ENCODE assay signal across 7 mouse cellular contexts in genomic region chr6:39724866-39725711, GRCm38 (mm10). TPM values are rescaled to one million over a fixed set of nuclear protein-coding genes. Genes with fewer than 3 reads are reported as not detected.
A peak's percentile ranks its signal among the peaks of the same experiment; 100 is the strongest.
DNase-seq lines count a peak whose midpoint lies in the region; ATAC-seq and TF ChIP-seq lines count a peak whose summit lies in the region.

Braf (minus strand) TSS chr6:39725463.

- H3K4me3 ChIP-seq in intestine, postnatal 0 days (ENCODE audit: low read depth, low read length), result peak within 1 kb of the TSS; percentile 95
- peak within 1 kb of the TSS; percentile 74 for H3K4me3 ChIP-seq in midbrain, embryonic 12.5 days
- peak within 1 kb of the TSS; percentile 100 for H3K4me3 ChIP-seq in small intestine, adult 2 months (ENCODE audit: low read depth, low read length)

- DNase-seq in adrenal gland, adult 8-10 months, result peak; percentile 69
- peak; percentile 89 for DNase-seq in embryo, embryonic 9.5 days (ENCODE audit: extremely low spot score)
- no peak for DNase-seq in gonadal fat pad, adult 2 months (ENCODE audit: low read depth)
- peak; percentile 91 for DNase-seq in left cerebral cortex, postnatal 4 days

- peak; percentile 42 for TF ChIP-seq CTCF in intestine, postnatal 0 days (IDR thresholded peaks at IDR 0.05; ENCODE audit: low read depth)
- no peak for TF ChIP-seq CTCF in small intestine, adult 2 months (IDR thresholded peaks at IDR 0.05; ENCODE audit: extremely low read depth, insufficient read length, insufficient replicate concordance, low read depth, low read length)

- peak; percentile 93 for ATAC-seq in intestine, postnatal 0 days
- ATAC-seq in midbrain, embryonic 12.5 days (ENCODE audit: low FRiP score, low read depth), result peak; percentile 91

- TF ChIP-seq POLR2A in small intestine, adult 2 months (IDR thresholded peaks at IDR 0.05; ENCODE audit: low read depth, low read length), result no peak

- no peaks in the 10 kb centered on the region for H3K36me3 ChIP-seq in intestine, postnatal 0 days (ENCODE audit: control insufficient read depth, insufficient read depth)
- no peaks in the 10 kb centered on the region for H3K36me3 ChIP-seq in midbrain, embryonic 12.5 days
- no peaks in the 10 kb centered on the region for H3K36me3 ChIP-seq in small intestine, adult 2 months (ENCODE audit: control insufficient read depth, insufficient read depth, low read length)

- H3K9me3 ChIP-seq in intestine, postnatal 0 days (ENCODE audit: control insufficient read depth), result no peaks in the 10 kb centered on the region
- H3K9me3 ChIP-seq in midbrain, embryonic 12.5 days, result no peaks in the 10 kb centered on the region

- under 1% methylated on average over 52 of the region's 101 CpGs for WGBS in intestine, postnatal 0 days
- under 1% methylated on average over 52 of the region's 101 CpGs for WGBS in midbrain, embryonic 12.5 days
- under 1% methylated on average over 72 of the region's 101 CpGs for WGBS in small intestine, adult 2 months

- intact Hi-C loops in left cerebral cortex, postnatal 4 days (cut with DNase I), result no loop called here

- H3K27ac ChIP-seq in intestine, postnatal 0 days (ENCODE audit: low read depth, low read length), result peak within 1 kb of the TSS; percentile 95
- peak within 1 kb of the TSS; percentile 96 for H3K27ac ChIP-seq in midbrain, embryonic 12.5 days (replicated peaks)
- H3K27ac ChIP-seq in small intestine, adult 2 months (ENCODE audit: insufficient read depth, low read depth, low read length), result peak within 1 kb of the TSS; percentile 58

- peak within 1 kb of the TSS; percentile 95 for H3K9ac ChIP-seq in intestine, postnatal 0 days (ENCODE audit: low read depth, low read length)
- H3K9ac ChIP-seq in midbrain, embryonic 12.5 days (replicated peaks), result peak within 1 kb of the TSS; percentile 89

- no peaks in the 10 kb centered on the region for H3K4me1 ChIP-seq in intestine, postnatal 0 days (replicated peaks; ENCODE audit: control insufficient read depth, insufficient read depth, low read length)
- peaks cover 25% of the 10 kb centered on the region for H3K4me1 ChIP-seq in midbrain, embryonic 12.5 days
- peaks cover 4% of the 10 kb centered on the region; the same call in 1 of the 2 replicates for H3K4me1 ChIP-seq in small intestine, adult 2 months (ENCODE audit: control insufficient read depth, insufficient read depth, insufficient read length, low read length)

- peak within 1 kb of the TSS; percentile 93 for H3K4me2 ChIP-seq in intestine, postnatal 0 days (replicated peaks; ENCODE audit: low read depth)
- H3K4me2 ChIP-seq in midbrain, embryonic 12.5 days (replicated peaks), result peak within 1 kb of the TSS; percentile 94

- no peaks in the 10 kb centered on the region for H3K27me3 ChIP-seq in intestine, postnatal 0 days (replicated peaks; ENCODE audit: control insufficient read depth, insufficient read depth, low read length)
- H3K27me3 ChIP-seq in midbrain, embryonic 12.5 days, result no peaks in the 10 kb centered on the region
- H3K27me3 ChIP-seq in small intestine, adult 2 months (ENCODE audit: control insufficient read depth, insufficient read depth, low read length), result no peaks in the 10 kb centered on the region

RNA-seq across cellular contexts. Expression of gene Braf, which starts in this region (rescaled TPM):
- total RNA-seq in adrenal gland, adult 8-10 months (2022), result 10 to 100 TPM; 34.1 to 50.0 (median 43.8) TPM
- 14.4 and 14.8 TPM in 2 replicates for polyA plus RNA-seq in gonadal fat pad, adult 2 months (2012; rRNA removed)
- 4.3 and 4.9 TPM in 2 replicates for polyA plus RNA-seq in intestine, postnatal 0 days (2015; fragmentation: Nextera tagmentation; extraction: Ambion mirVana)
- 10 to 100 TPM; 67.1 to 75.6 TPM for total RNA-seq in left cerebral cortex, postnatal 4 days (2021)
- 25.0 and 28.6 TPM in 2 replicates for polyA plus RNA-seq in midbrain, embryonic 12.5 days (2016; fragmentation: Nextera tagmentation; extraction: Ambion mirVana)
- polyA plus RNA-seq in small intestine, adult 2 months (2012; rRNA removed), result 2.2 TPM in 2 replicates
